Mouse (Mus musculus): ENCODE measurements around the gene Hoxb7.

Hoxb7 gene

GRCm38 (mm10) chr11:96333241-96334001, 47.0 kb downstream of the Hoxb7 start:
- DNase-seq (ENCODE audit: low read depth, low spot score), result no peak

GRCm38 (mm10) chr11:96334002-96334364, 47.6 kb downstream of the Hoxb7 start:
- no peak for DNase-seq (ENCODE audit: low read depth, low spot score)

- DNase-seq (ENCODE audit: low read depth, low spot score), result no peak
Measured at GRCm38 (mm10) chr11:96334998-96335397, 48.6 kb downstream of the Hoxb7 start.

GRCm38 (mm10) chr11:96336597-96336996, 50.2 kb downstream of the Hoxb7 start:
- no peak for DNase-seq (ENCODE audit: low read depth, low spot score)

GRCm38 (mm10) chr11:96337026-96337425, 50.6 kb downstream of the Hoxb7 start:
- no peak for DNase-seq (ENCODE audit: low read depth, low spot score)

- no peak for DNase-seq (ENCODE audit: low read depth, low spot score)
Measured at GRCm38 (mm10) chr11:96338957-96339855, 52.8 kb downstream of the Hoxb7 start.

All from A20 (cell line).